ENCODE assay signal across 9 mouse cellular contexts in genomic region chr8:124070363-124071324, GRCm38 (mm10). TPM values are rescaled to one million over a fixed set of nuclear protein-coding genes. Genes with fewer than 3 reads are reported as not detected.
DNase-seq lines count a peak whose midpoint lies in the region; ATAC-seq and TF ChIP-seq lines count a peak whose summit lies in the region.
"Had no signal": no experiment of that assay in that cellular context is flagged by ENCODE, and none has a peak within 500 bp of the region (broad histone marks: within the 10 kb centered on the region; RNA-seq: fewer than 3 reads in every experiment).

No protein-coding gene starts in this region.

- DNase-seq in cerebellum, adult 2 months: peak; percentile 13 to 20
- DNase-seq in cerebellum, adult 18-20 months: no peak
- DNase-seq in right cerebral cortex, adult 2 months (ENCODE audit: low spot score in 2 of 2): peak; percentile 32 to 35
- no peak for DNase-seq in right cerebral cortex, postnatal 36 days (ENCODE audit: low spot score in 2 of 2)
- DNase-seq in lung, postnatal 10 days: peak; percentile 72
- no peak for DNase-seq in gastrocnemius, adult 8-10 months (ENCODE audit: low spot score in 2 of 2)
- no peak for DNase-seq in liver
- DNase-seq: liver, embryonic 13.5 days had no signal

- H3K27ac ChIP-seq in cerebellum, adult 2 months (ENCODE audit: insufficient read depth, low read length): no peak overlapping the region
- H3K27ac ChIP-seq in hindbrain, embryonic 13.5 days: peak overlapping the region; percentile 73
- H3K27ac ChIP-seq: liver, embryonic 13.5 days had no signal

- WGBS in cerebellum, adult 2 months: 13% methylated on average over 18 of the region's 18 CpGs
- 24% methylated on average over 18 of the region's 18 CpGs for WGBS in hindbrain, embryonic 13.5 days

- ATAC-seq in hindbrain, embryonic 13.5 days (ENCODE audit: low FRiP score): peak; percentile 72

- H3K36me3 ChIP-seq in hindbrain, embryonic 13.5 days: no peaks in the 10 kb centered on the region
- H3K36me3 ChIP-seq: liver, embryonic 13.5 days had no signal

- no peak for TF ChIP-seq POLR2A in cerebellum, adult 2 months (IDR thresholded peaks at IDR 0.05; ENCODE audit: borderline replicate concordance, insufficient read depth, low read length)

- no peaks in the 10 kb centered on the region for H3K9me3 ChIP-seq in hindbrain, embryonic 13.5 days
- H3K9me3 ChIP-seq: liver, embryonic 13.5 days had no signal

- peak overlapping the region; percentile 26 for H3K9ac ChIP-seq in hindbrain, embryonic 13.5 days
- H3K9ac ChIP-seq: liver, embryonic 13.5 days had no signal

- H3K4me3 ChIP-seq in cerebellum, adult 2 months (replicated peaks; ENCODE audit: insufficient read depth, low read depth, low read length): no peak overlapping the region
- no peak overlapping the region for H3K4me3 ChIP-seq in hindbrain, embryonic 13.5 days
- H3K4me3 ChIP-seq: liver, embryonic 13.5 days had no signal

- H3K4me2 ChIP-seq in hindbrain, embryonic 13.5 days: 0 out of 2 replicates have a peak overlapping the region, but pooled peaks have one; percentile 25
- H3K4me2 ChIP-seq: liver, embryonic 13.5 days had no signal

- no peak for TF ChIP-seq CTCF in cerebellum, adult 2 months (IDR thresholded peaks at IDR 0.05; ENCODE audit: borderline replicate concordance, insufficient read depth, low read depth, low read length)

- no peaks in the 10 kb centered on the region for H3K27me3 ChIP-seq in cerebellum, adult 2 months (ENCODE audit: control insufficient read depth, insufficient read depth, low read length)
- no peaks in the 10 kb centered on the region; the same call in 1 of the 2 replicates for H3K27me3 ChIP-seq in hindbrain, embryonic 13.5 days
- H3K27me3 ChIP-seq: liver, embryonic 13.5 days had no signal

- peaks cover 5% of the 10 kb centered on the region; the same call in 1 of the 2 replicates for H3K4me1 ChIP-seq in cerebellum, adult 2 months (ENCODE audit: control insufficient read depth, insufficient read depth, low read length)
- H3K4me1 ChIP-seq in hindbrain, embryonic 13.5 days (replicated peaks): peaks cover 25% of the 10 kb centered on the region
- H3K4me1 ChIP-seq: liver, embryonic 13.5 days had no signal

RNA-seq across cellular contexts. Expression of gene Urb2, which starts 49.3 kb away (rescaled TPM):
- 6.9 and 7.3 TPM in 2 replicates for polyA plus RNA-seq in cerebellum, adult 2 months (2012; rRNA removed)
- 3.2 TPM in 2 replicates for polyA plus RNA-seq in hindbrain, embryonic 13.5 days (2015; fragmentation: Nextera tagmentation; extraction: Ambion mirVana)
- total RNA-seq in gastrocnemius, adult 8-10 months (2022): 1 to 10 TPM; 5.7 to 7.4 (median 6.5) TPM

RNA-seq across cellular contexts. Expression of gene Taf5l, which starts 49.4 kb away (rescaled TPM):
- 18.9 TPM in 2 replicates for polyA plus RNA-seq in cerebellum, adult 2 months (2012; rRNA removed)
- 23.6 and 24.5 TPM in 2 replicates for polyA plus RNA-seq in hindbrain, embryonic 13.5 days (2015; fragmentation: Nextera tagmentation; extraction: Ambion mirVana)
- 10 to 100 TPM; 13.0 to 16.3 (median 14.8) TPM for total RNA-seq in gastrocnemius, adult 8-10 months (2022)

Comparison
In these comparisons a context has a peak if more than half of its experiments do, and no peak if none do; other contexts are left out.
1. DNase-seq: peak in cerebellum, adult 2 months (2 of 2), right cerebral cortex, adult 2 months (2 of 2) and lung, postnatal 10 days (single experiment); none in cerebellum, adult 18-20 months (0 of 2), right cerebral cortex, postnatal 36 days (0 of 2), gastrocnemius, adult 8-10 months (0 of 2) and liver (single experiment).